Mouse (Mus musculus) CH12.LX (cell line): ENCODE results near the gene Pip5k1b.

ENCODE experiments used
- JUN ChIP-seq: IDR thresholded peaks from 2 replicates; pipeline ENCODE4 v1.6.1; 2011; ENCODE audit warnings: low read depth, mild to moderate bottlenecking, low read length, improper control_type of control experiment, moderate library complexity; ENCODE audit not compliant: insufficient read depth
- UBTF ChIP-seq: IDR thresholded peaks from 2 replicates; pipeline ENCODE4 v1.6.1; 2012; ENCODE audit warnings: low read depth, mild to moderate bottlenecking, inconsistent platforms, low read length, improper control_type of control experiment, moderate library complexity

DNA sequence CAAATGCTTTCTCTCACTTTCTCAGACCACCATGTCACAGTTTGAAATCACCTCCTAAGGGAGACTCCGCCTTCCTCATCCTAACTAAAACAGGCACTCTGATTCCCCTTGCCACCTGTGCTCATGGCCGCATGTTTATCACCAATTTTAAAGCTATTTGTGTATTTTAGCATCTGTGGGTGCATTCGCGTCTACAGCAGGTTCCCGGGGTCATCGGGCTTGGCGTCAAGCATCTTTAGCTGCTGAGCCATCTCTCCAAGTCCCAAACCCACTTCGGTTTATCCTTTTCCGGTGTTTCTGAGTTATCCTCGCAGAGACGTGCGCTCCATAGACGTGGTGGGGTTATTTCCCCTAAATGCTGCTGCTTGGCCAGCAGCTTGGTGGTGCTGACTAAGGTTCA is 20.5 kb upstream of the Pip5k1b start:
- TF ChIP-seq JUN (no peak), UBTF (no peak)
